Mouse (Mus musculus): ENCODE data around the gene Gsap. TPM values are rescaled to one million over a fixed set of nuclear protein-coding genes. Genes with fewer than 3 reads are reported as not detected.
"Not testable (repeated sequence)": the region's sequence is repeated elsewhere in the genome, so short reads cannot be mapped to it uniquely, and the experiment has no call there.

Gene Gsap
- 1.9 and 2.2 TPM in 2 replicates for polyA plus RNA-seq (2015; fragmentation: Nextera tagmentation; extraction: Ambion mirVana)

DNA sequence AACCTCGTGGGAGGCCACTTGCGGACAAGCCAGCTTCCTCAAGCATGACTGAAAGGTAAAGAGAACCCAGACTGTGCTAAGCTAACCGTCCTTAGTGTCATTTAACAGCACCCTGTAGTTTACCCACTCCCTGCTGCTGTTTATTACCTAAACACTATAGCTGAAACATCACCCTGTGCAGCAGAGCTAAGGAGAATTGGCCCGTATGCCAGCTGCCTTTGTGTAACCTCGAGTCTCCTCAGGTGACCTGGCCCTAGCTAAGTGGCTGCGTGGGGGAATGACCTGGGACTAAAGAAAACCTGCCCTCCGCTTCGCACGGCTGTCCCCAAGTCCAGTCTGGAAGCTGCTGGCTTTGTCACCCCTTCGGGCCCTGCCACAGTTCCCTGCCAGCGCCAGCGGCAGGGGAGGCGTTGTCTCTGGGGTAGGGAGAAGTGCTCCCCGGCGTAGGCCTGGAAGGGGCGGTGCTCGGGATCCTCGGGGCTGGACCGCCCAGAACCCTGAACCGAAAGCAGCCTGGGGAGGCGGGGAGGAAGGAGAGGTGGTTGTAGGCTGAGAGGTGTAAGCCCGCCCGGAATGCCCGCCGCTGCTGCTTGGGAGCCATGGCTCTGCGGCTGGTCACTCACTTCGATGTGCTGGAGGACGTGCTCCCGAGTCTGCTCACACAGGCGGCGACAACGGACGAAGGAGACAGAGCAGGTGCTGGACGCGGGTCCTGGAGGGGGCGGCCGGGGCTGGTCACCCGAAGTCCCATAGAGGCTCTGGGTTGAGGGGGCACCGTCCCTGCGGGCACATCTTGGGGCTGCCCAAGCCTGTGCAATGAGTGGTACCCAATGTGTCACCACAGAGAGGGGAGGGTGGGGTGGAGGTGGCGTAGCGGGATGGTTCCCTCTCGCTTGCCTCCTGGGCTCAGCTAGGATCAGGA lies at the start of gene Gsap:
Gene Gsap, plus strand, starts transcription at position 492 of the 922 bp plus-strand sequence.
- 6% methylated on average over 43 of the region's 43 CpGs for WGBS (ENCODE audit: insufficient replicate concordance)
- H3K9ac ChIP-seq = peak within 1 kb of the TSS; percentile 47
- H3K9me3 ChIP-seq (replicated peaks) = no peaks in the 10 kb centered on the region
- peak; percentile 83 for ATAC-seq (ENCODE audit: insufficient read depth)
- peaks cover 12% of the 10 kb centered on the region for H3K4me1 ChIP-seq (replicated peaks)
- H3K4me3 ChIP-seq (replicated peaks) = peak within 1 kb of the TSS; percentile 65
- H3K27me3 ChIP-seq = peaks cover 20% of the 10 kb centered on the region; the same call in 1 of the 2 replicates
- no peaks in the 10 kb centered on the region for H3K36me3 ChIP-seq (replicated peaks)
- H3K4me2 ChIP-seq = peak within 1 kb of the TSS; percentile 83
- no peak within 1 kb of the TSS for H3K27ac ChIP-seq (replicated peaks)

DNA sequence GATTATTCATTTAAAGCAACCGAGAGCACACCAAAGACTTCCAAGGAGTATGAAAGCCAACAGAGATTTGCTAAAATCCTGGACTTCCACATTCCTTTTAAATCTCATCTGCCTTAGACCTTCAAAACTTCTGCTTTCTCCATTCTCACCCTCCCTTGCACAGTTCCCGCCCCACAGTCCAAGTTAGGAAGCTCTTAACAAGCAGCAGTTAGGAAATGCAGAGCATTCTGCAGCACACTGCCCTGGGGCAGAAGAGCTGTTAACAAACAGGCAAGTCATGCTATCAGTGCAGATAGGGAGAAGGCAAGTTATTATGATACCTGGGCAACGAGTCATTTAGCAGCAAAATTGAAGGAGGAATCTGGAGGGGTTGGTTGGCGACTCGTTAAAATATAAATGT lies 49.5 kb upstream of the Gsap start:
- ATAC-seq (ENCODE audit: insufficient read depth) = no peak
- no peaks in the 10 kb centered on the region for H3K9me3 ChIP-seq (replicated peaks)
- 48% methylated on average over 5 of the region's 5 CpGs for WGBS (ENCODE audit: insufficient replicate concordance)
- H3K36me3 ChIP-seq (replicated peaks) = no peaks in the 10 kb centered on the region
- no peak overlapping the region for H3K9ac ChIP-seq
- no peak overlapping the region for H3K4me2 ChIP-seq
- H3K4me3 ChIP-seq (replicated peaks) = no peak overlapping the region
- H3K4me1 ChIP-seq (replicated peaks) = peaks cover 7% of the 10 kb centered on the region; the same call in 1 of the 2 replicates
- no peak overlapping the region for H3K27ac ChIP-seq (replicated peaks)
- no peaks in the 10 kb centered on the region for H3K27me3 ChIP-seq

DNA sequence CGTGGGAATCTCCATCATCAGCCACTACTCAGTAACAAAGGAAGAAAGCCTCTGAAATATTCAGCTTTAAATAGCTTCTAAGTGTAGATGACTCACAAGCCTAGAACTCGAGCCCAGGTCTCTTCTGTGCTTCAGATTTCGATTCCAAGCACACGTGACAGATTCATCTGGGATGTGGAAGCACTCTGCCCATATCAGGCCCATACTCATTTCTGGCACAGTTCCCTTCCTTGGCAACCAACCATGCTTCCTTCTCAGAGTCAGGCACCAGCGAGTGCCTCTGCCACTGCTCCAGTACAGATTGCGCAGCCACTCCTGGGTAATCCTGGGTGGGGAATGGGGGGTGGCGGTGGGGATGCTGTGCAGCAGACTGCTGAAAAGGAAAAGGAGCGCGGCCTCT lies 46.5 kb upstream of the Gsap start:
- no peaks in the 10 kb centered on the region for H3K36me3 ChIP-seq (replicated peaks)
- H3K9me3 ChIP-seq (replicated peaks) = no peaks in the 10 kb centered on the region
- H3K4me2 ChIP-seq = no peak overlapping the region
- ATAC-seq (ENCODE audit: insufficient read depth) = no peak
- H3K9ac ChIP-seq = no peak overlapping the region
- no peak overlapping the region for H3K4me3 ChIP-seq (replicated peaks)
- no peaks in the 10 kb centered on the region for H3K27me3 ChIP-seq
- WGBS (ENCODE audit: insufficient replicate concordance) = 64% methylated on average over 9 of the region's 9 CpGs
- H3K27ac ChIP-seq (replicated peaks) = no peak overlapping the region
- peaks cover 11% of the 10 kb centered on the region for H3K4me1 ChIP-seq (replicated peaks)

DNA sequence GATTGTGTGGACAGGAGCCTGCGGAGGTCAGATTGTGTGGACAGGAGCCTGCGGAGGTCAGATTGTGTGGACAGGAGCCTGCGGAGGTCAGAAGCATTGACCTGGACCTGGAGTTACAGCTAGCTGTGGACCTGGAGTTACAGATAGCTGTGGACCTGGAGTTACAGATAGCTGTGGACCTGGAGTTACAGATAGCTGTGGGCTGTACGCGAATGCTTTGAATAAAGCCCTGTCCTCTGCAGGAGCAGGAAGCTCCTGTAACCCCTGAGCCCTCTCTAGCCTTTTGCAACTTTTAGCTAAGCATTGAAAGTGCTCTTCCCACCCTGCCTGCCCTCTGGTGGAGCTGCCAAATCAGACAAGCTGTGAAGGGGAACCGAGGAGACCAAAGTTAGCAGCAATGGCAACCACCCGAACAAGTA lies 44.9 kb upstream of the Gsap start:
- peak; percentile 86 for ATAC-seq (ENCODE audit: insufficient read depth)
- H3K4me3 ChIP-seq (replicated peaks); H3K4me2 ChIP-seq; H3K27ac ChIP-seq (replicated peaks); H3K9ac ChIP-seq; H3K27me3 ChIP-seq; H3K9me3 ChIP-seq (replicated peaks); H3K36me3 ChIP-seq (replicated peaks): not testable (repeated sequence)
- WGBS (ENCODE audit: insufficient replicate concordance) = 36% methylated on average over 7 of the region's 7 CpGs
- H3K4me1 ChIP-seq (replicated peaks) = peaks cover 12% of the 10 kb centered on the region

DNA sequence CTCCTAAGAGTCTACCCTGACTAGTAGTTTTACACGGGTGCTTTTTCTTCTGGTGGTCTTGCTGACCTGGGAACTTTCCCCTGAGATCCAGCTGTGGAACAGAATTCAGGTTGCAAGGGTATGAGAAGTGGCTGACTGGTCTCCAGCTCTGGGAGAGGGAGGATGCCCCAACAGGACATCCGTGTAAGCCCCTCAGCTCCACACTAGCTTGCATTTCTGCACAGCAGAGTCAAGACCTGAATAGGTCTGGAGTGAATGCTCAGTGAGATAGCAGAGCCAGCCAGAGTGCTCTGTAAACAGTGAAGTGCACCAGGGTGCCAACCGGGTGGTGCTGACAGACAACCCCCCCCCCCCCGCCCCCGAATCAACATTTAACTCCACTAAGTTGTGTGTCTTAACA lies 44.4 kb upstream of the Gsap start:
- H3K4me1 ChIP-seq (replicated peaks) = peaks cover 12% of the 10 kb centered on the region
- no peak overlapping the region for H3K4me2 ChIP-seq
- no peaks in the 10 kb centered on the region for H3K36me3 ChIP-seq (replicated peaks)
- no peaks in the 10 kb centered on the region for H3K9me3 ChIP-seq (replicated peaks)
- peak; percentile 65 for ATAC-seq (ENCODE audit: insufficient read depth)
- H3K27me3 ChIP-seq = no peaks in the 10 kb centered on the region
- H3K4me3 ChIP-seq (replicated peaks) = no peak overlapping the region
- WGBS (ENCODE audit: insufficient replicate concordance) = 33% methylated on average over 5 of the region's 5 CpGs
- no peak overlapping the region for H3K27ac ChIP-seq (replicated peaks)
- H3K9ac ChIP-seq = no peak overlapping the region

DNA sequence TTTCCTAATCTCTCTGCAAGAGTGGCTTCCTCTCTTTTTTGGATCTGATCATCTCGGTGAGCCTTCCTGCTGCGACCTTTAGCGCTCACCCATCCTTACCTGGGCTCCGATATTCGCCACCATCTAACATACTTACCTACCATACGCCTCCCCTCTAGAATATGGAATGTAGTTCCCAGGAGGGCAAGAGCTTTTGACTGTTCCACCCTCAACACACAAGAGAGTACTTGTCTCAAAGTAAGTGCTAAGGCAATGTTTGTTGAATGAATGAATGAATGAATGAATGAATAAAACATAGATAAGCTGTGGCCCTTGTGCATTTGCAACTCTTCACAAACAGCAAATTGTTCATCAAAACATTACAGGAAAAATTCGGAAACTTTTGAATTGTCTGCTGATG lies 43.0 kb upstream of the Gsap start:
- H3K9ac ChIP-seq = no peak overlapping the region
- H3K36me3 ChIP-seq (replicated peaks) = no peaks in the 10 kb centered on the region
- peaks cover 12% of the 10 kb centered on the region for H3K4me1 ChIP-seq (replicated peaks)
- H3K9me3 ChIP-seq (replicated peaks) = no peaks in the 10 kb centered on the region
- ATAC-seq (ENCODE audit: insufficient read depth) = no peak
- H3K4me2 ChIP-seq = no peak overlapping the region
- WGBS (ENCODE audit: insufficient replicate concordance) = 79% methylated on average over 7 of the region's 7 CpGs
- no peak overlapping the region for H3K4me3 ChIP-seq (replicated peaks)
- H3K27me3 ChIP-seq = no peaks in the 10 kb centered on the region
- no peak overlapping the region for H3K27ac ChIP-seq (replicated peaks)

DNA sequence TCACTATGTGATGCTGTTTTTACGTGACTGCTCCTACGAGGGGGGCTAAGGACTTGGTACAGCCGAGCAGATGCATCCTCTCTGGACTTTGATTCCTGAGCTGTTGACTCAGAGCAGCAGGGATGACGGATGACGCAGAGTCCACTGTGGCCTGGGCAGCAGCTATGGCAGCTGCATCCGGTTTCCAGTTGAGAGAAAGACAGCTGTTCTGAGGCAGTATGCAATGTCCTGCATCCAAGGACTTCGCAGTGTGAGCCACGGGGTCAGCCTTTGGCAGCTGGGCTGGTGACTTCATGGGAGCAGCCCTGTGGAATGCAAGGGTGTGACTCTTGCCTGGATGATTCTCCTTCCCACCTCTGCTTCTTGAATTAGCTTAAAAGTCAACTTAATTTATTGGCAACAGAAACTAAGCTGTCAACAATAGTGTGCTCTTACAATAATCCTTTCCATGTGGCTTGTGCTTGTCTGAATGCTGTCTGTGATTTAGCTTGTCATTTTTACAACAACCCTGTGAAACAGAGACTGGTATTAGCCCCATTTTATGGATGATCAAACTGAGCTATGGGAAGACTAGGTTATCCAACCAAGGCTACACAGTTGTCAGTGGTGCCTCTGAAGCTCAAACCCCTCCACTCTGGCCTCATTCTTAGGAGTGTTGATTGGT lies 41.4 kb upstream of the Gsap start:
- Histone ChIP-seq H3K4me1 (replicated peaks) (peaks cover 12% of the 10 kb centered on the region), H3K4me3 (replicated peaks) (no peak overlapping the region), H3K27ac (replicated peaks) (no peak overlapping the region), H3K4me2 (no peak overlapping the region), H3K36me3 (replicated peaks) (no peaks in the 10 kb centered on the region), H3K9me3 (replicated peaks) (no peaks in the 10 kb centered on the region), H3K9ac (no peak overlapping the region), H3K27me3 (no peaks in the 10 kb centered on the region)
- 36% methylated on average over 8 of the region's 8 CpGs for WGBS (ENCODE audit: insufficient replicate concordance)
- 0 out of 2 replicates have a peak, but pooled peaks have one; percentile 26 for ATAC-seq (ENCODE audit: insufficient read depth)

DNA sequence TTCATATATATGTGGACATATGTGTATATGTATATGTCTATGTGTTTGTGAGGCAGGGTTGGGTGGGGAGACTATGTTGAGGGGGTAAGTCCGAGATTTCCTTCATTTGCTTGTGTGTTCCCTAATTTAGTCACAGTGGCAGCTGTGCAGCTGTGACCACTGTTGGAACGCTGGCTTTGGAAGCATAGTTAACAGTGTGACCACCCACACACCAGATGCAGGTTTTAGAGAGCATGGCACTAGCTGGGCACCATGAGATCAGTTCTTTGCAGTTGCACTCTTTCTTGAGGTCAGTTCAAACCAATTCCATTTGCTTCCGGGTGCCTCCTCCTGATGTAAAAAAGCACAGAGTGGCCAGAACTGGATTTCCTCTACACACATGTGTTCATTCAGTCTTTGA lies 37.7 kb upstream of the Gsap start:
- no peak overlapping the region for H3K4me2 ChIP-seq
- H3K9me3 ChIP-seq (replicated peaks) = no peaks in the 10 kb centered on the region
- no peaks in the 10 kb centered on the region for H3K36me3 ChIP-seq (replicated peaks)
- H3K27ac ChIP-seq (replicated peaks) = no peak overlapping the region
- peaks cover 4% of the 10 kb centered on the region; the same call in 1 of the 2 replicates for H3K4me1 ChIP-seq (replicated peaks)
- no peak overlapping the region for H3K4me3 ChIP-seq (replicated peaks)
- no peak overlapping the region for H3K9ac ChIP-seq
- no peak for ATAC-seq (ENCODE audit: insufficient read depth)
- 66% methylated on average over 3 of the region's 3 CpGs for WGBS (ENCODE audit: insufficient replicate concordance)
- no peaks in the 10 kb centered on the region for H3K27me3 ChIP-seq

DNA sequence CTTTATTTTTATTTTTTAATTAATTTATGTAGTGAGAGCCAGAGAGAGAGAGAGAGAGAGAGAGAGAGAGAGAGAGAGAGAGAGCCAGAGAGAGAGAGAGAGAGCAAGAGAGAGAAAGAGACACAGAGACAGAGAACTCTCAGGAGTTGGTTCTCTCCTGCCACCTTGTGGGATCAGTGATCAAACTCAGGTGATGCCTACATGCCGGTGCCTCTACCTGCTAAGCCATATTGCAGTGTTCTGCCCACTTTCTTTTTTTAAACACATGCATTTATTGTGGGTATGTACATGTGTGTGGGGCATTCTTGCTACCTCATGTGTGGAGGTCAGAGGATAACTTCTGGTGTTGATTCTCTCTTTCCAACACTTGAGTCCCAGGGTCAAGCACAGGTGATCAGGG lies 32.4 kb upstream of the Gsap start:
- Histone ChIP-seq H3K4me2 (no peak overlapping the region), H3K27ac (replicated peaks) (no peak overlapping the region), H3K9me3 (replicated peaks) (no peaks in the 10 kb centered on the region), H3K36me3 (replicated peaks) (no peaks in the 10 kb centered on the region), H3K27me3 (no peaks in the 10 kb centered on the region), H3K9ac (no peak overlapping the region), H3K4me3 (replicated peaks) (no peak overlapping the region), H3K4me1 (replicated peaks) (no peaks in the 10 kb centered on the region)
- ATAC-seq (ENCODE audit: insufficient read depth) = no peak
- WGBS (ENCODE audit: insufficient replicate concordance) = 59% methylated on average over 1 of the region's 1 CpGs

DNA sequence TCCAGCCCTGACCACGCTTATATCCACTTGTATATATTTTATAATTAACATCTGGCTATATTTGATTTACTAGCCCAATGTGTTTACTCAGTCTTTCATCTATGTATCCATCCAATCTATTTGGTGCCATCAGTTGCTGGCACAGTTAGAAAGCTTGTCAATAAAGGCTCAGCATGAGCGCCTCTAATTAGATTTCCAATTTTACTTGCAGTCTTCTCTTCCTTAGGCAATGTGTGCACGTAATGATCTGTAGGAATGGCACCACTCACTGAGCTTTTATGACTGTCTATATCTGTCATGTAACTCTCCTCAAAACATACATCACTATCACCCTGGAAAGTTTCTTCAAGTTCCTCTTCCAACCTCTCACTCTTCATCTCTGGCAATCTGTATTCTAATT lies 29.3 kb upstream of the Gsap start:
- ATAC-seq (ENCODE audit: insufficient read depth) = no peak
- 74% methylated on average over 3 of the region's 3 CpGs for WGBS (ENCODE audit: insufficient replicate concordance)
- no peaks in the 10 kb centered on the region for H3K27me3 ChIP-seq
- no peak overlapping the region for H3K9ac ChIP-seq
- H3K4me3 ChIP-seq (replicated peaks) = no peak overlapping the region
- no peak overlapping the region for H3K4me2 ChIP-seq
- H3K9me3 ChIP-seq (replicated peaks) = no peaks in the 10 kb centered on the region
- H3K4me1 ChIP-seq (replicated peaks) = peaks cover 11% of the 10 kb centered on the region; the same call in 1 of the 2 replicates
- H3K36me3 ChIP-seq (replicated peaks) = no peaks in the 10 kb centered on the region
- no peak overlapping the region for H3K27ac ChIP-seq (replicated peaks)

DNA sequence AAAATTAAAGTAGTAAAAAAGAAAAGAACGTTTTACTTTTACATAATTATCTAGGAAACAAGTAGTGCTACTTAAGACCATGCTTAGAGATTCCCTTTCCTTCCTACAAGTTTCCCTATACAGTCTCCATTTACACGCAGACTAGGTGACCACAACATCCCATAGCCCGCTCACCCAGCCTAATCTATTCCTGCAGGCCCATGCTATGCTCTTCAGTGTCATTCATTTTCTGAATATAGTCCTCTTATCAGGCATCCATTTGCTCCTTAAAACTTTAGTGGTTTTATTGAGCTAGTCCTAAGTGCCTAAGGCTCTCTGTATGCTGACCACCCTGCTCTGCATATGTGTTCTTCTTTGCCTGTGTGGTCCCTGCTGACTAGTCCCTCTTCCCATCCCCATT lies 26.5 kb upstream of the Gsap start:
- no peaks in the 10 kb centered on the region for H3K36me3 ChIP-seq (replicated peaks)
- H3K4me1 ChIP-seq (replicated peaks) = peaks cover 11% of the 10 kb centered on the region; the same call in 1 of the 2 replicates
- H3K27ac ChIP-seq (replicated peaks) = no peak overlapping the region
- ATAC-seq (ENCODE audit: insufficient read depth) = peak; percentile 47; the same call in 1 of the 2 replicates
- H3K9ac ChIP-seq = no peak overlapping the region
- H3K27me3 ChIP-seq = no peaks in the 10 kb centered on the region
- 25% methylated on average over 3 of the region's 3 CpGs for WGBS (ENCODE audit: insufficient replicate concordance)
- no peak overlapping the region for H3K4me2 ChIP-seq
- H3K4me3 ChIP-seq (replicated peaks) = no peak overlapping the region
- no peaks in the 10 kb centered on the region for H3K9me3 ChIP-seq (replicated peaks)
